Mouse (Mus musculus): ENCODE results near the gene Polr2e. TPM values are rescaled to one million over a fixed set of nuclear protein-coding genes. Genes with fewer than 3 reads are reported as not detected.

Polr2e gene
- polyA plus RNA-seq, 1 experiment from 2014 or later, result 312 TPM

- H3K27ac ChIP-seq (replicated peaks), result no peak overlapping the region
- H3K4me1 ChIP-seq, result peaks cover 45% of the 10 kb centered on the region
- peaks cover 31% of the 10 kb centered on the region for H3K36me3 ChIP-seq (replicated peaks)
- H3K9me3 ChIP-seq, result no peaks in the 10 kb centered on the region
- 81% methylated on average over 20 of the region's 20 CpGs for WGBS
- H3K27me3 ChIP-seq (replicated peaks; ENCODE audit: low read depth, poor library complexity, severe bottlenecking), result no peaks in the 10 kb centered on the region
- DNase-seq (ENCODE audit: low spot score), result no peak
- H3K4me3 ChIP-seq, result no peak overlapping the region
Observed at GRCm38 (mm10) chr10:80072623-80073489, 33.3 kb upstream of the Polr2e start.

GRCm38 (mm10) chr10:80071516-80071900 is 31.9 kb upstream of the Polr2e start:
- Histone ChIP-seq H3K9me3 (no peaks in the 10 kb centered on the region), H3K27ac (replicated peaks) (peak overlapping the region; percentile 69), H3K27me3 (replicated peaks; ENCODE audit: low read depth, poor library complexity, severe bottlenecking) (no peaks in the 10 kb centered on the region), H3K4me3 (0 out of 2 replicates have a peak overlapping the region, but pooled peaks have one; percentile 4), H3K4me1 (peaks cover 45% of the 10 kb centered on the region), H3K36me3 (replicated peaks) (peaks cover 30% of the 10 kb centered on the region)
- no peak for DNase-seq (ENCODE audit: low spot score)
- WGBS, result 78% methylated on average over 3 of the region's 3 CpGs

GRCm38 (mm10) chr10:80070837-80071515 is 31.4 kb upstream of the Polr2e start:
- peak; percentile 59 for DNase-seq (ENCODE audit: low spot score)
- Histone ChIP-seq H3K4me3 (peak overlapping the region; percentile 12; the same call in 1 of the 2 replicates), H3K36me3 (replicated peaks) (peaks cover 33% of the 10 kb centered on the region), H3K27ac (replicated peaks) (peak overlapping the region; percentile 69), H3K4me1 (peaks cover 42% of the 10 kb centered on the region), H3K9me3 (no peaks in the 10 kb centered on the region), H3K27me3 (replicated peaks; ENCODE audit: low read depth, poor library complexity, severe bottlenecking) (no peaks in the 10 kb centered on the region)
- 63% methylated on average over 9 of the region's 9 CpGs for WGBS

- WGBS, result 89% methylated on average over 4 of the region's 4 CpGs
- peaks cover 33% of the 10 kb centered on the region for H3K4me1 ChIP-seq
- H3K4me3 ChIP-seq, result 0 out of 2 replicates have a peak overlapping the region, but pooled peaks have one; percentile 12
- no peak for DNase-seq (ENCODE audit: low spot score)
- H3K27ac ChIP-seq (replicated peaks), result peak overlapping the region; percentile 27; the same call in 1 of the 2 replicates
- no peaks in the 10 kb centered on the region for H3K27me3 ChIP-seq (replicated peaks; ENCODE audit: low read depth, poor library complexity, severe bottlenecking)
- peaks cover 39% of the 10 kb centered on the region for H3K36me3 ChIP-seq (replicated peaks)
- no peaks in the 10 kb centered on the region for H3K9me3 ChIP-seq
Observed at GRCm38 (mm10) chr10:80069948-80070450, 30.4 kb upstream of the Polr2e start.

GRCm38 (mm10) chr10:80069251-80069650 is 29.7 kb upstream of the Polr2e start:
- Histone ChIP-seq H3K4me3 (no peak overlapping the region), H3K4me1 (peaks cover 27% of the 10 kb centered on the region), H3K9me3 (no peaks in the 10 kb centered on the region), H3K27ac (replicated peaks) (no peak overlapping the region), H3K36me3 (replicated peaks) (peaks cover 46% of the 10 kb centered on the region), H3K27me3 (replicated peaks; ENCODE audit: low read depth, poor library complexity, severe bottlenecking) (no peaks in the 10 kb centered on the region)
- 91% methylated on average over 6 of the region's 7 CpGs for WGBS
- DNase-seq (ENCODE audit: low spot score), result no peak

GRCm38 (mm10) chr10:80063877-80064650 is 24.5 kb upstream of the Polr2e start:
- H3K27me3 ChIP-seq (replicated peaks; ENCODE audit: low read depth, poor library complexity, severe bottlenecking), result no peaks in the 10 kb centered on the region
- 0 out of 2 replicates have a peak, but pooled peaks cover 4% of the 10 kb centered on the region for H3K4me1 ChIP-seq
- H3K4me3 ChIP-seq, result no peak overlapping the region
- 76% methylated on average over 23 of the region's 23 CpGs for WGBS
- no peak for DNase-seq (ENCODE audit: low spot score)
- H3K36me3 ChIP-seq (replicated peaks), result peaks cover 87% of the 10 kb centered on the region
- no peak overlapping the region for H3K27ac ChIP-seq (replicated peaks)
- no peaks in the 10 kb centered on the region for H3K9me3 ChIP-seq

- 90% methylated on average over 5 of the region's 5 CpGs for WGBS
- Histone ChIP-seq H3K4me3 (no peak overlapping the region; the same call in 1 of the 2 replicates), H3K9me3 (no peaks in the 10 kb centered on the region), H3K36me3 (replicated peaks) (peaks cover 92% of the 10 kb centered on the region), H3K27me3 (replicated peaks; ENCODE audit: low read depth, poor library complexity, severe bottlenecking) (no peaks in the 10 kb centered on the region), H3K27ac (replicated peaks) (peak overlapping the region; percentile 32; the same call in 1 of the 2 replicates), H3K4me1 (0 out of 2 replicates have a peak, but pooled peaks cover 7% of the 10 kb centered on the region)
- no peak for DNase-seq (ENCODE audit: low spot score)
Observed at GRCm38 (mm10) chr10:80063104-80063503, 23.5 kb upstream of the Polr2e start.

GRCm38 (mm10) chr10:80057683-80058326 is 18.2 kb upstream of the Polr2e start:
- H3K4me1 ChIP-seq, result peaks cover 38% of the 10 kb centered on the region
- DNase-seq (ENCODE audit: low spot score), result no peak
- WGBS, result 78% methylated on average over 30 of the region's 30 CpGs
- no peak overlapping the region for H3K27ac ChIP-seq (replicated peaks)
- H3K27me3 ChIP-seq (replicated peaks; ENCODE audit: low read depth, poor library complexity, severe bottlenecking), result no peaks in the 10 kb centered on the region
- H3K4me3 ChIP-seq, result no peak overlapping the region; the same call in 1 of the 2 replicates
- H3K36me3 ChIP-seq (replicated peaks), result peaks cover 78% of the 10 kb centered on the region
- H3K9me3 ChIP-seq, result no peaks in the 10 kb centered on the region

- H3K27ac ChIP-seq (replicated peaks), result no peak overlapping the region
- no peak for DNase-seq (ENCODE audit: low spot score)
- 93% methylated on average over 27 of the region's 27 CpGs for WGBS
- H3K27me3 ChIP-seq (replicated peaks; ENCODE audit: low read depth, poor library complexity, severe bottlenecking), result no peaks in the 10 kb centered on the region
- no peaks in the 10 kb centered on the region for H3K9me3 ChIP-seq
- no peak overlapping the region for H3K4me3 ChIP-seq
- H3K4me1 ChIP-seq, result peaks cover 45% of the 10 kb centered on the region
- peaks cover 71% of the 10 kb centered on the region for H3K36me3 ChIP-seq (replicated peaks)
Observed at GRCm38 (mm10) chr10:80056976-80057682, 17.5 kb upstream of the Polr2e start.

- Histone ChIP-seq H3K27me3 (replicated peaks; ENCODE audit: low read depth, poor library complexity, severe bottlenecking) (no peaks in the 10 kb centered on the region), H3K9me3 (no peaks in the 10 kb centered on the region), H3K36me3 (replicated peaks) (peaks cover 65% of the 10 kb centered on the region), H3K4me3 (peak overlapping the region; percentile 28; the same call in 1 of the 2 replicates), H3K4me1 (peaks cover 51% of the 10 kb centered on the region), H3K27ac (replicated peaks) (no peak overlapping the region)
- 93% methylated on average over 4 of the region's 4 CpGs for WGBS
- no peak for DNase-seq (ENCODE audit: low spot score)
Observed at GRCm38 (mm10) chr10:80056506-80056905, 16.9 kb upstream of the Polr2e start.

GRCm38 (mm10) chr10:80055891-80056290 is 16.3 kb upstream of the Polr2e start:
- no peak for DNase-seq (ENCODE audit: low spot score)
- Histone ChIP-seq H3K27me3 (replicated peaks; ENCODE audit: low read depth, poor library complexity, severe bottlenecking) (no peaks in the 10 kb centered on the region), H3K4me1 (peaks cover 57% of the 10 kb centered on the region), H3K4me3 (peak overlapping the region; percentile 94), H3K9me3 (no peaks in the 10 kb centered on the region), H3K27ac (replicated peaks) (no peak overlapping the region), H3K36me3 (replicated peaks) (peaks cover 59% of the 10 kb centered on the region)
- WGBS, result 83% methylated on average over 10 of the region's 10 CpGs

Measured in embryonic facial prominence, embryonic 10.5 days (tissue).